Mouse (Mus musculus): ENCODE results near the gene Nkain1. TPM values are rescaled to one million over a fixed set of nuclear protein-coding genes. Genes with fewer than 3 reads are reported as not detected.

Gene Nkain1
- polyA plus RNA-seq, 1 experiment from 2014 or later = 4.7 TPM

DNA sequence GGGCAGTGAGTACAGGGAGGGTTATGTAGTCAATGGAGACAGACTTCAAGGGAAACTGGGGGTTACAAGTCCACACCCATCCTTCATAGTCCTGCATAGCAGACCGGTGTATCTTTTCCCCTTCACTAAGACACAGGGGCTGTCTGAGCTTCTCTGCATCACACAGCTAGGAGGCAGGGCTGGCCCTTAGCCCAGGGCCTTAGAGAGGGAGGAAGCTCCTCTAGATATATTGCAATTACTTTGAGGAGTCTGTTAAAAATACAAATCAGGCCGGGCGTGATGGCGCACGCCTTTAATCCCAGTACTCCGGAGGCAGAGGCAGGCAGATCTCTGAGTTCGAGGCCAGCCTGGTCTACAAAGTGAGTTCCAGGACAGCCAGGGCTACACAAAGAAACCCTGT lies 36.6 kb downstream of the Nkain1 start:
- Histone ChIP-seq H3K27ac (no peak overlapping the region), H3K79me2 (ENCODE audit: inconsistent target) (no peaks in the 10 kb centered on the region), H3K4me3 (ENCODE audit: inconsistent target) (no peak overlapping the region), H3K36me3 (ENCODE audit: inconsistent target) (no peaks in the 10 kb centered on the region)
- WGBS (ENCODE audit: missing documents) = 90% methylated on average over 6 of the region's 7 CpGs

DNA sequence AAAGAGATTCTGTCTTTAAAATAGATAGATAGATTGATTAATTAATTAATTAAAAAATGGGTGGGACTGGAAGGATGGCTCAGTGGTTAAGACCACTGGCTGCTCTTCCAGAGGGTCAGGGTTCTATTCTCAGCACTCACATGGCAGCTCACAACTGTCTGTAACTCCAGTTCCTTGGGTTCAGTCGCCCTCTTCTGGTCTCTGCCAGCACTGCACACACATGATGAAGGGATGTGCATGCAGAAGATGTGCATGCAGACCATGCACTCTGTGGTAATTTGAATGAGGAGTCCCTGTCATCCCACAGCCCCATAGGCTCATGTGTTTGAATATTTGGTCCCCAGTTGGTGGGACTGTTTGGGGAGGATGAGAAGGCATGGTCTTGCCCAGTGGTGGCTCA lies 38.2 kb downstream of the Nkain1 start:
- 75% methylated on average over 1 of the region's 1 CpGs for WGBS (ENCODE audit: missing documents)

DNA sequence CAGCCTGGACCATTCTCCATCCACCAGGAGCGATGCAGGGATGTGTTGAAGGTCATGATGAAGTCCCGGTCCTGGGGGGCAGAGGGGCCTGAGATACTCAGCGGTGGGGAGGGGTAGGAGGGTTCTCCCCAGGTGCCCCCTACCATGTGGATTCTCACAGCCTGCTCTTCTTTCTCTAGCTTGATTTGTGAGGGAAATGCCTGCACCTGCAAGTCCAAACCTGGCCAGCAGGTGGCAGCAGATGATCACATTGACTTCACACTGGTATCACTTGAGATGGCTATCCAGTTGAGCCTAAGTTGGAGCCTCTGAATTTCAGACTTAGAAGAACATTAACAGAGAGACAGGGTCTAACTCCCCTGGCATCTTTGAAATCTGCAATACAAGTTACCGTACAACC lies 40.0 kb downstream of the Nkain1 start:
- 41% methylated on average over 4 of the region's 4 CpGs for WGBS (ENCODE audit: missing documents)
- no peak overlapping the region for H3K27ac ChIP-seq

More for the DNA sequence above, 38.2 kb downstream of the Nkain1 start:
- H3K27ac ChIP-seq = no peak overlapping the region
- H3K4me3 ChIP-seq (ENCODE audit: inconsistent target) = no peak overlapping the region
- H3K79me2 ChIP-seq (ENCODE audit: inconsistent target) = no peaks in the 10 kb centered on the region
- no peaks in the 10 kb centered on the region for H3K36me3 ChIP-seq (ENCODE audit: inconsistent target)

DNA sequence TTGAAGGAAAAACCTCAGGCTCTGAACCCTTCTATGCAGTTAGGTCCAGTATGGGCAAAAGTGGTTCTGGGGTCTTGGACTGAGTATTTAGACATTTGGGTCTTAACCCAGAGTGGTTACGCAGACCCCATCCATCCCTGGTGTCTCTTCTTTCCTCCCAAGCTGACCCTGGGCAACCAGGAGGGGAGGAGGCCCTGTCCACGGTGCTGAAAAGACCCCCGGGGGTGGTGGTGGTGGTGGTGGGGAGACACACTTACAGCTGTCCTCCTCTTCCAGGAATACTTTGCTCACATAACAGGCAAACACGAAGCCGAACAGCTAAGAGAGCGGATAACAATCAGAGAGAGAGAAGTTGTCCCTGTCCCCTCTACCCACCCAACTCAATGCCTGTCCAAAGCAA lies 41.6 kb downstream of the Nkain1 start:
- WGBS (ENCODE audit: missing documents) = 59% methylated on average over 6 of the region's 6 CpGs
- no peak overlapping the region for H3K4me3 ChIP-seq (ENCODE audit: inconsistent target)
- no peaks in the 10 kb centered on the region for H3K79me2 ChIP-seq (ENCODE audit: inconsistent target)
- H3K36me3 ChIP-seq (ENCODE audit: inconsistent target) = no peaks in the 10 kb centered on the region
- H3K27ac ChIP-seq = no peak overlapping the region

More for the DNA sequence above, 40.0 kb downstream of the Nkain1 start:
- H3K4me3 ChIP-seq (ENCODE audit: inconsistent target) = no peak overlapping the region
- H3K36me3 ChIP-seq (ENCODE audit: inconsistent target) = no peaks in the 10 kb centered on the region
- H3K79me2 ChIP-seq (ENCODE audit: inconsistent target) = no peaks in the 10 kb centered on the region

DNA sequence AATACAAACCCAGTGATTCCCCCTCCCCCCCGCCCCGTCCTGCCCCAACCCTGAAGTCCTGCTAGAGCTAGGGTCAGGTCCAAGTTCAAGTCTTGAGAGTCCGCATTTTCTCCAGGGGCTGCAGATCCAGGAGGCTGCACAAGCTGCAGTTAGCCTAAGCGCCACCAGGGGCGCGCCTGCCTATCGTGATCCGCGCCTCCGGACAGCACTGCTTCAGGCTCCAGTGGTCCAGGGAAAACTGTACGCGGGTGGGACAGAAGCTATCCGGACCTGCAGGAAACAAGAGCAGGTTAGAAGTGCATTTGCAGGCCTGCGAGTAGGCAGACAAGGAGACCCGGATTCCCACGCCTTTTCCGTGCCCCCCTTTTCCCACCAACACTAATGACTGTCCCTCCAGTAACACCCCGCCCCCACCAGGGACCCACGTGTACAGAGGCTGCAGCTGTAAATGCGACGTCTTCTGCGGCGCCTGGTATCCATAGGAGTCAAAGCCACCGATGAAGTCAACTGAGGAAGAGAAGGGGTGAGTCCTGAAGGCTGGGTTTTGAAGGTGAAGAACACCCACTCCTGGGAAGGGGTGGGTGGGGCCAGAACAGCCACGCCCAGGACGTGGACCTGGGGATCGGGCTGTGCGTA lies 42.2 kb downstream of the Nkain1 start:
- H3K79me2 ChIP-seq (ENCODE audit: inconsistent target) = no peaks in the 10 kb centered on the region
- no peak overlapping the region for H3K27ac ChIP-seq
- WGBS (ENCODE audit: missing documents) = 11% methylated on average over 26 of the region's 28 CpGs
- H3K4me3 ChIP-seq (ENCODE audit: inconsistent target) = no peak overlapping the region
- H3K36me3 ChIP-seq (ENCODE audit: inconsistent target) = no peaks in the 10 kb centered on the region

DNA sequence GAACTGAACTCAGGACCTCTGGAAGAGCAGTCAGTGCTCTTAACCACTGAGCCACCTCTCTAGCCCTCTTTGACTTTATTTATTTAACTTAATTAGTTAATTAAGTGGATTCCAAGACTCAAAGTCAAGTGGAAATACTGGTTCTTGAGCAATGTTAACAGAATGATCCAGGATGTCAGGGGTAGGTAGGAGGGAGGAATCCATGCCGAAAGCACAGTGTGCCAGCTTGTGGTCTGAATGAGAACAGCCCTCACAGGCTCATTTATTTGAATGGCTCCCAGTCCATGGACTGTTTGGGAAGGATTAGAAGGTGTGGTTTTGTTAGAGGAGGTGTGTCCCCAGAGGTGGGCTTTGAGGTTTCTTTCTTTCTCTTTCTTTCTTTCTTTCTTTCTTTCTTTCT lies 46.2 kb downstream of the Nkain1 start:
- H3K36me3 ChIP-seq (ENCODE audit: inconsistent target) = no peaks in the 10 kb centered on the region
- 82% methylated on average over 1 of the region's 1 CpGs for WGBS (ENCODE audit: missing documents)

DNA sequence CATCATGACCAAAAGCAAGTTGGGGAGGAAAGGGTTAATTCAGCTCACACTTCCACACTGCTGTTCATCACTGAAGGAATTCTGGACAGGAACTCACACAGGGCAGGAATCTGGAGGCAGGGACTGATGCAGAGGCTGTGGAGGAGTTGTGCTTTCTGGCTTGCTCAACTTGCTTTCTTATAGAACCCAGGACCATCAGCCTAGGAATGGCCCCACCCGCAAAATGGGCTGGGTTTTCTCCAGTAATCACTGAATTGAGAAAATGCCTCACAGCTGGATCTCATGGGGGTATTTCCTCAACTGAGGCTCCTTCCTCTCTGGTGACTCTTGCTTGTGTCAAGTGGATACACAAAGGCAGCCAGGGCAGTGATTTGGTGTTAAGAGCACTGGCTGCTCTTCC lies 48.9 kb downstream of the Nkain1 start:
- no peaks in the 10 kb centered on the region for H3K79me2 ChIP-seq (ENCODE audit: inconsistent target)
- no peaks in the 10 kb centered on the region for H3K36me3 ChIP-seq (ENCODE audit: inconsistent target)
- no peak overlapping the region for H3K27ac ChIP-seq
- 36% methylated on average over 1 of the region's 1 CpGs for WGBS (ENCODE audit: missing documents)
- no peak overlapping the region for H3K4me3 ChIP-seq (ENCODE audit: inconsistent target)

More for the DNA sequence above, 46.2 kb downstream of the Nkain1 start:
- Histone ChIP-seq H3K27ac (no peak overlapping the region), H3K79me2 (ENCODE audit: inconsistent target) (no peaks in the 10 kb centered on the region), H3K4me3 (ENCODE audit: inconsistent target) (no peak overlapping the region)

DNA sequence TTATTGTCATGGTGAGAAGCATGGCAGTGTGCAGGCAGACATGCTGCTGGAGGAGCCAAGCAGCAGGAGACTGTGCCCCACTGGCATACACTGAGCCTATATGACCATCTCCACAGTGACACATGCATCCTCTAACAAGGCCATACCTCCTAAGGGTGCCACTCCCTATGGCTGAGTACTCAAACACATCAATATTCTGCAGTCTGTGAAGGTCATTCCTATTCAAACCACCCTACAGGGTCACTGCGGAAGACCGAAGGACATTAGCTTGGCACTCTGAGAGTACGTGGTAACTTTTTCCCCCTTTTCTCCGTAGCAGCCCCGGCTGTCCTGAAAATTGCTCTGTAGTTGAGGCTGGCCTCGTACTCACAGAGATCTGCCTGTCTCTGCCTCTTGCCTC lies 52.5 kb downstream of the Nkain1 start:
- H3K4me3 ChIP-seq (ENCODE audit: inconsistent target) = no peak overlapping the region
- WGBS (ENCODE audit: missing documents) = 97% methylated on average over 6 of the region's 6 CpGs

DNA sequence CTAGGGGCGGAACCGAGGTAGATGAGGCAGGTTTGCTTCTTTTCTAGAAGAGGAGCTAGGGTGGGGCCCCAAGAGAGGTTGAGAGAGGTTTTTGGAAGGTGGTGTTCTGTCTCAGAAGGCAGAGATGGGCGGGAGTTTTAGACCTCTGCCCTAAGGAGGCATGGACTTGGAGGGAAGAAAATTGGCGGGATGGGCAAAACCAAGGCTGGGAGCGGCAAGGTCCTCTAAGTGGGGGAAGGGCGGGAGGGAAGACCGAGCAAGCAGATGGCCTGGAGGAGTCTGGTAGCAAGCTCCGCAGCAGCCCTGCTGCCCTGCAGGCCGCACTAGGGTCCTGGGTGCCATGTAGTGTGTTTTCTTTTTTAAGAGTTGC lies 53.5 kb downstream of the Nkain1 start:
- Histone ChIP-seq H3K27ac (no peak overlapping the region), H3K4me3 (ENCODE audit: inconsistent target) (peak overlapping the region; percentile 52), H3K36me3 (ENCODE audit: inconsistent target) (no peaks in the 10 kb centered on the region), H3K79me2 (ENCODE audit: inconsistent target) (no peaks in the 10 kb centered on the region)
- 4% methylated on average over 9 of the region's 9 CpGs for WGBS (ENCODE audit: missing documents)

More for the DNA sequence above, 52.5 kb downstream of the Nkain1 start:
- Histone ChIP-seq H3K36me3 (ENCODE audit: inconsistent target) (no peaks in the 10 kb centered on the region), H3K27ac (no peak overlapping the region), H3K79me2 (ENCODE audit: inconsistent target) (no peaks in the 10 kb centered on the region)

DNA sequence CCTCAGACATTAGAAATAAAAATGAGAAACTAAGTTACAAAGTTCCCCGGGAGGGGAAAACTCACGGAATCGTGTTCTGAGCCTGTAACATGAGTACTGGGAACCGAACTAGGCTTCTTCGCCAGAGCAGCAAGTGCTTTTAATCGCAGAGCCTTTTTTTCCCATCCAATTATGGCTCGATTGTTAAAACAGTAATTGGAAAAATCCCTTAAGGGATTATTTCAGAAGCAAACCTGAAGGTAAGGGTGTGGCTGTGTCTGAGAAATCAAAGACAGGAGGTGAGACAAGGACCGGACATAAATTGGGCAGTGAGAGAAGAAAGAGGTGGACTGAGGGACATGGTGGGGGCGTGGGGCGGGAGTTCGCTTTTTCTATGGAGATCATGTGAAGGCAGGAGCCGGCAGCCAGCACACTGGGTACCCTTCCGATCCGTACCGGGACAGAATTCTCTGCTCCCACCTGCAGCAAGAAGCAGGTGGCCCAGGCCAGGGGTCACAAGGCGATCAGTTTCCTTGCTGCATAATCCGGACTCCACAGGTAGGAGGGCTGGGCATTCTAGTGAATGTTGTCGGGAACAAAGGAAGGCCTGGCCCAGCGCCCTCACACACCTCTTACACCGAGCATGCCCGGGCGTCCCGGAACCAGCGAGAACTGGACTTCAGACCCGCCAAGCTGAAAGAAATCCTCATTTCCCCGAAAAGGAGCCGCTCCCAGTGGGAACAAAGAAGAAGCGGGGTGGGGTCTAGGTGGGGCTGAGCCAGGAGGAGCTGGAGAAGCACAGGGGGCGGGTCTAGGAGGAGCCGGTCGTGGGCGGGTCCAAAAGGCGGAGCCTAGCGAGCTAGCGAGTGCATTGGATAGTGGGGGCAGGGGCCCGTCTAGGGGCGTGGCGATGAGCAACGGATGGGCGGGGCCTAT lies 54.1 kb downstream of the Nkain1 start:
- Histone ChIP-seq H3K79me2 (ENCODE audit: inconsistent target) (no peaks in the 10 kb centered on the region), H3K36me3 (ENCODE audit: inconsistent target) (no peaks in the 10 kb centered on the region), H3K4me3 (ENCODE audit: inconsistent target) (peak overlapping the region; percentile 52), H3K27ac (no peak overlapping the region)
- WGBS (ENCODE audit: missing documents) = 10% methylated on average over 40 of the region's 40 CpGs

DNA sequence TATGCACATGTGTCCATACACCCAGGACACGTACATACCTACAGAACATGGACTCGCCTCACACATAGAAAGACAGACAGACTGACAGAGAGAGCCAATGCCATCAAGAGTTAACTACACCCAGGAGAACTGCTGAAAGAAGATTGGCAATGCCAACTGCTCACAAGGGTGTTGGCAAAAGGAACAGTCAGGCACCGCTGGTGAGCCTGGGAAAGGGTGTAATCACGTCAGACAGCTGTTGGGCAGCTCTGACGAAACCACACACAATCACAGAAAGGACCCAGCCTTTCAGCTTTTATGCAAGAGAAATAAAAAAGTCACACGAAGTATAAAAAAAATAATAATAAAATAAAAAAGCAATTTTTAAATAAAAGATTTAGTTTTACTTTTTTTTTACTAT lies 57.5 kb downstream of the Nkain1 start:
- Histone ChIP-seq H3K79me2 (ENCODE audit: inconsistent target) (no peaks in the 10 kb centered on the region), H3K36me3 (ENCODE audit: inconsistent target) (no peaks in the 10 kb centered on the region), H3K4me3 (ENCODE audit: inconsistent target) (no peak overlapping the region), H3K27ac (no peak overlapping the region)
- WGBS (ENCODE audit: missing documents) = 65% methylated on average over 5 of the region's 6 CpGs

Other genes starting within 250 kb of the Nkain1 start
- 18.6 to 32.0 TPM (median 25.5 TPM) in 3 replicates for gene Zcchc17, start 214.2 kb downstream of the Nkain1 start, polyA plus RNA-seq (2018)
- gene Snrnp40, start 214.0 kb downstream of the Nkain1 start, polyA plus RNA-seq (2018) = 16.4 to 36.1 TPM (median 19.1 TPM) in 3 replicates
- gene Pum1, start 89.1 kb upstream of the Nkain1 start, polyA plus RNA-seq (2018) = 20.7 to 25.6 TPM (median 22.1 TPM) in 3 replicates
- gene Sdc3, start 218.4 kb upstream of the Nkain1 start, polyA plus RNA-seq (2018) = 449 to 1,011 TPM (median 478 TPM) in 3 replicates

Data from macrophage (primary cell).